Mouse (Mus musculus): Measurements from ENCODE around the gene Myo1g.
"Not testable (repeated sequence)": the region's sequence is repeated elsewhere in the genome, so short reads cannot be mapped to it uniquely, and the experiment has no call there.

Gene Myo1g

GRCm38 (mm10) chr11:6528186-6529006 lies 7.6 kb upstream of the Myo1g start:
- DNase-seq (ENCODE audit: low spot score in 2 of 2) = peak; percentile 94 to 98

GRCm38 (mm10) chr11:6527256-6528185 lies 6.8 kb upstream of the Myo1g start:
- no peak for DNase-seq (ENCODE audit: low spot score in 2 of 2)

- DNase-seq (ENCODE audit: low spot score in 2 of 2) = not testable (repeated sequence)
Measured at GRCm38 (mm10) chr11:6526526-6527255, 5.9 kb upstream of the Myo1g start.

GRCm38 (mm10) chr11:6525241-6525640 lies 4.5 kb upstream of the Myo1g start:
- no peak for DNase-seq (ENCODE audit: low spot score in 2 of 2)

- no peak for DNase-seq (ENCODE audit: low spot score in 2 of 2)
Measured at GRCm38 (mm10) chr11:6524880-6525238, 4.1 kb upstream of the Myo1g start.

GRCm38 (mm10) chr11:6524165-6524879 lies 3.6 kb upstream of the Myo1g start:
- no peak for DNase-seq (ENCODE audit: low spot score in 2 of 2)

GRCm38 (mm10) chr11:6523662-6524088 lies 2.9 kb upstream of the Myo1g start:
- DNase-seq (ENCODE audit: low spot score in 2 of 2) = no peak

- DNase-seq (ENCODE audit: low spot score in 2 of 2) = no peak
Measured at GRCm38 (mm10) chr11:6522782-6523525, 2.2 kb upstream of the Myo1g start.

- DNase-seq (ENCODE audit: low spot score in 2 of 2) = no peak
Measured at GRCm38 (mm10) chr11:6519491-6520033, 1.2 kb downstream of the Myo1g start.

- DNase-seq (ENCODE audit: low spot score in 2 of 2) = no peak
Measured at GRCm38 (mm10) chr11:6514837-6515236, 5.9 kb downstream of the Myo1g start.

GRCm38 (mm10) chr11:6508269-6508876 lies 12.4 kb downstream of the Myo1g start:
- DNase-seq (ENCODE audit: low spot score in 2 of 2) = no peak

- no peak for DNase-seq (ENCODE audit: low spot score in 2 of 2)
Measured at GRCm38 (mm10) chr11:6506516-6506915, 14.2 kb downstream of the Myo1g start.

- DNase-seq (ENCODE audit: low spot score in 2 of 2) = no peak
Measured at GRCm38 (mm10) chr11:6504689-6505088, 16.1 kb downstream of the Myo1g start.

- DNase-seq (ENCODE audit: low spot score in 2 of 2) = no peak
Measured at GRCm38 (mm10) chr11:6504226-6504625, 16.5 kb downstream of the Myo1g start.

- no peak for DNase-seq (ENCODE audit: low spot score in 2 of 2)
Measured at GRCm38 (mm10) chr11:6502506-6502905, 18.3 kb downstream of the Myo1g start.

GRCm38 (mm10) chr11:6497311-6497948 lies 23.3 kb downstream of the Myo1g start:
- no peak for DNase-seq (ENCODE audit: low spot score in 2 of 2)

GRCm38 (mm10) chr11:6489691-6490503 lies 30.9 kb downstream of the Myo1g start:
- no peak for DNase-seq (ENCODE audit: low spot score in 2 of 2)

- DNase-seq (ENCODE audit: low spot score in 2 of 2) = no peak
Measured at GRCm38 (mm10) chr11:6489257-6489656, 31.5 kb downstream of the Myo1g start.
